Mouse (Mus musculus): Measurements from ENCODE around the gene Mr1.

DNA sequence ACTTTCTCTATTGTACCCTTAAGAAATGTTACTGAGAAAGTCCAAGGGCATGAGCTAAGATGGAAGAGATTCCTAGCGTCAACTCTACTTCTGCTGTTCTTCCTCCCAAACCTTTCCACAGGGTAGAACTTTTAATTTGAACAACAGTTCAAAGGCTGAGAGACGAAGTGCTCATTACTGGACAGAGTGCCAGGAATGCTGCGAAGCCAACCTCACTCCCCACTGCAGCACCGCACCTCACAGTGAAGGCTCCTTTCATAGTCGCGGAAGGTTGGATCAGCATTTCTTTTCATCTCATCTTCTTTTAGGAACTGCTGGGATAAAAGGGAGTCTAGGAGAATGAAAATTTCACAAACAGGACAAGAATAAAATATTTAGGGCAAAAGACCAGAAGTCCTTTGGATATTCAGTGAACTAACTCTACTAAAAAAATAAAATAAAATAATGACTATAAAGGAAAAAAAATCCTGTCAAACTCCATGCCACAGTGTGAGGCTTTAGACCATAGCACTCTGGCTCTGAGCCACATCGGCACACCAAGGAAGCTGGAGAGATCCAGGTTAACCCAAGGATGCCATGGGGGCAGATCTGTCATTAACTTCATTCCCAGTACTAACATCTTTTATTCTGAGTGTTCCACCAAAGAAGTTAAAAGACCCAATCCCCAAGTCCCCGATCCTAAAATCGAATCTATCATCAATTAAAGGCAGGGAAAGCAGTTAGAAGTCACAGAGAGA lies 52.5 kb downstream of the Mr1 start:
- TF ChIP-seq CTCF (IDR thresholded peaks at IDR 0.05) (no peak), EP300 (IDR thresholded peaks at IDR 0.05) (no peak)

Measured in lung, postnatal 0 days (tissue).